ENCODE assay signal across 10 mouse cellular contexts in the genomic region with DNA sequence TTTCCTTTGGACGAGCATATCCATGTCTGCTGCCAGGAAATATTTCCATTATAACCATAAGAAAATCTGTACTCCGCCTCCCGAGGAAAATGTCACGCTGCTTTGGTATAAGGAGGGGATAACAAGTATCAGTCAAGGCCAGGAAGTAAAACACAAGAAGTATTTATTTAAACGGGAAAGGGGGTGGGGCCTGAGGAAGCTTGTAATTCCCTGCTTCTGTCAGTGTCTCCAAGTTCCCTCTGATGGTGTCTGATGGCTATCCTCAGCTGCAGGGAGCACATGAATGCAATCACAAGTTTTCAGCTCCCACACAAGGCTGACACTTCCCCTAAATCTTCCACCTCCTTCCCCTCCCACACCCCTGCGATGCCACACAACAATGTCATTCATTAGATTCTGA.
DNase-seq lines count a peak whose midpoint lies in the region; ATAC-seq and TF ChIP-seq lines count a peak whose summit lies in the region.
"Had no signal": no experiment of that assay in that cellular context is flagged by ENCODE, and none has a peak within 500 bp of the region (broad histone marks: within the 10 kb centered on the region; RNA-seq: fewer than 3 reads in every experiment).

No protein-coding gene starts in this region.

- no peaks in the 10 kb centered on the region for H3K27me3 ChIP-seq in kidney, postnatal 0 days (ENCODE audit: insufficient read depth, low read length)
- H3K27me3 ChIP-seq in embryonic facial prominence, embryonic 15.5 days: no peaks in the 10 kb centered on the region
- no peaks in the 10 kb centered on the region for H3K27me3 ChIP-seq in intestine, embryonic 16.5 days (replicated peaks; ENCODE audit: control insufficient read depth, insufficient read depth, low read length)

- peak; percentile 71 for DNase-seq in kidney, postnatal 0 days (ENCODE audit: low spot score)
- no peak for DNase-seq in kidney, postnatal 36 days
- DNase-seq in brain, adult 2 months (ENCODE audit: low read depth, low spot score): peak; percentile 36
- peak; percentile 60 for DNase-seq in lung, postnatal 10 days
- no peak for DNase-seq in Muller cell, postnatal 12 days (ENCODE audit: inconsistent ontology term)
- DNase-seq in spleen, postnatal 4 days (ENCODE audit: low spot score in 2 of 2): no peak
- DNase-seq: gastrocnemius, postnatal 14 days; right cerebral cortex, adult 18-20 months had no signal

- H3K36me3 ChIP-seq in kidney, postnatal 0 days (ENCODE audit: insufficient read depth, low read length): no peaks in the 10 kb centered on the region
- H3K36me3 ChIP-seq in embryonic facial prominence, embryonic 15.5 days: no peaks in the 10 kb centered on the region
- H3K36me3 ChIP-seq in intestine, embryonic 16.5 days (ENCODE audit: control insufficient read depth, insufficient read depth, low read length): no peaks in the 10 kb centered on the region

- no peak overlapping the region for H3K27ac ChIP-seq in kidney, postnatal 0 days
- peak overlapping the region; percentile 60; the same call in 1 of the 2 replicates for H3K27ac ChIP-seq in embryonic facial prominence, embryonic 15.5 days (replicated peaks)
- H3K27ac ChIP-seq in intestine, embryonic 16.5 days (ENCODE audit: low read length): no peak overlapping the region

- no peaks in the 10 kb centered on the region for H3K9me3 ChIP-seq in kidney, postnatal 0 days (replicated peaks; ENCODE audit: low read length)
- H3K9me3 ChIP-seq in embryonic facial prominence, embryonic 15.5 days (replicated peaks): no peaks in the 10 kb centered on the region
- H3K9me3 ChIP-seq in intestine, embryonic 16.5 days (ENCODE audit: control insufficient read depth, low read length): no peaks in the 10 kb centered on the region

- no peak for TF ChIP-seq CTCF in kidney, postnatal 0 days (IDR thresholded peaks at IDR 0.05; ENCODE audit: low read depth)

- no peak overlapping the region for H3K4me3 ChIP-seq in kidney, postnatal 0 days (replicated peaks; ENCODE audit: low read depth, low read length)
- no peak overlapping the region for H3K4me3 ChIP-seq in embryonic facial prominence, embryonic 15.5 days (replicated peaks)
- no peak overlapping the region for H3K4me3 ChIP-seq in intestine, embryonic 16.5 days (ENCODE audit: low read length)

- 0 out of 2 replicates have a peak, but pooled peaks cover 8% of the 10 kb centered on the region for H3K4me1 ChIP-seq in kidney, postnatal 0 days (replicated peaks; ENCODE audit: insufficient read depth, low read length)
- H3K4me1 ChIP-seq in embryonic facial prominence, embryonic 15.5 days: peaks cover 17% of the 10 kb centered on the region
- H3K4me1 ChIP-seq in intestine, embryonic 16.5 days (ENCODE audit: control insufficient read depth, insufficient read depth, low read length): no peaks in the 10 kb centered on the region

- H3K9ac ChIP-seq in kidney, postnatal 0 days (ENCODE audit: low read depth, low read length): no peak overlapping the region
- no peak overlapping the region for H3K9ac ChIP-seq in embryonic facial prominence, embryonic 15.5 days
- H3K9ac ChIP-seq in intestine, embryonic 16.5 days (ENCODE audit: low read depth, low read length): no peak overlapping the region

- no peak for ATAC-seq in kidney, postnatal 0 days (replicated peaks; ENCODE audit: low FRiP score, low read depth)
- no peak for ATAC-seq in embryonic facial prominence, embryonic 15.5 days (ENCODE audit: insufficient number of reproducible peaks, low FRiP score, low TSS enrichment, low read depth)
- no peak for ATAC-seq in intestine, embryonic 16.5 days

- 23% methylated on average over 6 of the region's 6 CpGs for WGBS in kidney, postnatal 0 days
- WGBS in embryonic facial prominence, embryonic 15.5 days: 18% methylated on average over 6 of the region's 6 CpGs
- WGBS in intestine, embryonic 16.5 days: 37% methylated on average over 6 of the region's 6 CpGs

- no peak overlapping the region for H3K4me2 ChIP-seq in kidney, postnatal 0 days (ENCODE audit: low read length)
- H3K4me2 ChIP-seq in embryonic facial prominence, embryonic 15.5 days (replicated peaks): no peak overlapping the region
- H3K4me2 ChIP-seq in intestine, embryonic 16.5 days (ENCODE audit: low read depth, low read length): no peak overlapping the region

Comparison
In these comparisons a context has a peak if more than half of its experiments do, and no peak if none do; other contexts are left out.
1. DNase-seq: peak in kidney, postnatal 0 days (single experiment), brain, adult 2 months (single experiment) and lung, postnatal 10 days (single experiment); none in kidney, postnatal 36 days (0 of 2), Muller cell, postnatal 12 days (single experiment) and spleen, postnatal 4 days (0 of 2).